ENCODE assay signal across 1 mouse cellular context in the genomic region with DNA sequence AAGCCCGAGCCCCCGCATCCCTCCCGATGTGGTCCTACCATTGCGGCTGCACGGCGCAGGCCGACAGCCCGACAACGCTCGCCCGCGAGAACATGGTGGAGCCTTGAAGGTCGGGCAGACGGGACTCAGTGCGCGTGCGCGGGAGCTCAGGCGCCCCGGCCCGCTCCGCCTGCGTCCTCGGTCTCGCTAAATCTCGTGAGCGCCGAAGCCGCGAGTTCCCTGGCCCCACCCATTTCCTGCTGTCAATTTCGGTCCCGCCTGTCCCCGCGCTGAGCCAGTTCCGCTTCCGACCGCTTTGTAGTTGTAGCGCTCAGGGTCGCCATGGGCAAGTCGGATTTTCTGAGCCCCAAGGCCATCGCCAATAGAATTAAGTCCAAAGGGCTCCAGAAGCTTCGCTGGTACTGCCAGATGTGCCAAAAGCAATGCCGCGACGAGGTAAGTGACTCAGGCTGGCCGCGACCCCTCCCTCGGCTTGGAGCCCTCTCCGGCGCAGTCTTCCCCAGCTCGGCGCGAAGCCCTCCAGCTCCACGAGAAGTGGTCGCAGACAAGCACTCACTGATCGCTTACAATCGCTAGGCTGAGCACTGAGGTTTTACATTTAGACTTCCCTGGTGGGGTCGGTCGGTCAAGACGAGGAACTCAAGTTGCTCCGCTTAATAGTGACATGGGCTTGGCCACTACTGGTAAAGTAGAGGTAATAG.
A peak's percentile ranks its signal among the peaks of the same experiment; 100 is the strongest.
TF ChIP-seq lines count a peak whose summit lies in the region.

TSS of gene Atp5c1 (minus strand) at position 201 of the 701 bp plus-strand sequence.
TSS of gene Kin (plus strand) at position 284 of the 701 bp plus-strand sequence.

TF ChIP-seq in MEL, 35 proteins besides CTCF, POLR2A, EP300 and RAD21 (continued from another document):
- TF ChIP-seq KAT2A (conservative IDR thresholded peaks at IDR 0.05; ENCODE audit: low read depth, low read length): no peak; the same call in none of the 2 replicates
- TF ChIP-seq JUND (IDR thresholded peaks at IDR 0.05; ENCODE audit: low read depth, low read length): no peak
- peak; percentile 98 for TF ChIP-seq NRF1 (IDR thresholded peaks at IDR 0.05; ENCODE audit: insufficient read depth, low read depth, low read length, poor library complexity, severe bottlenecking)
- TF ChIP-seq GABPA (IDR thresholded peaks at IDR 0.05; ENCODE audit: low read depth, low read length): no peak
- peak; percentile 33; the same call in 1 of the 2 replicates for TF ChIP-seq ETS1 (IDR thresholded peaks at IDR 0.05; ENCODE audit: low read depth, low read length)
- TF ChIP-seq ELF1 (IDR thresholded peaks at IDR 0.05; ENCODE audit: low read depth, low read length): peak; percentile 83
- TF ChIP-seq MEF2A (IDR thresholded peaks at IDR 0.05; ENCODE audit: extremely low read depth, insufficient replicate concordance, low read depth, low read length, poor library complexity, severe bottlenecking): no peak
- peak; percentile 79 for TF ChIP-seq MAX (IDR thresholded peaks at IDR 0.05; ENCODE audit: low read length)
- peak; percentile 71 for TF ChIP-seq MXI1 (IDR thresholded peaks at IDR 0.05; ENCODE audit: low read depth, low read length)
- TF ChIP-seq MYC (IDR thresholded peaks at IDR 0.05; ENCODE audit: low read depth, low read length): peak; percentile 81
- TF ChIP-seq UBTF (IDR thresholded peaks at IDR 0.05; ENCODE audit: borderline replicate concordance, insufficient read depth, low read depth, low read length): no peak
- no peak for TF ChIP-seq BHLHE40 (IDR thresholded peaks at IDR 0.05; ENCODE audit: borderline replicate concordance, low read depth, low read length)
- TF ChIP-seq ZNF384 (IDR thresholded peaks at IDR 0.05; ENCODE audit: low read depth, low read length): no peak
- 0 out of 2 replicates have a peak, but pooled peaks have one; percentile 25 for TF ChIP-seq E2F4 (IDR thresholded peaks at IDR 0.05; ENCODE audit: borderline replicate concordance, low read depth, low read length)
- TF ChIP-seq CHD2 (IDR thresholded peaks at IDR 0.05; ENCODE audit: low read length): peak; percentile 92
- peak; percentile 74; the same call in 1 of the 2 replicates for TF ChIP-seq MAZ (IDR thresholded peaks at IDR 0.05; ENCODE audit: low read depth, low read length)
- TF ChIP-seq RCOR1 (IDR thresholded peaks at IDR 0.05; ENCODE audit: low read depth, low read length): no peak
- TF ChIP-seq USF1 (IDR thresholded peaks at IDR 0.05; ENCODE audit: low read depth, low read length): peak; percentile 33; the same call in 1 of the 2 replicates
- TF ChIP-seq MAFK (IDR thresholded peaks at IDR 0.05; ENCODE audit: borderline replicate concordance, low read depth, low read length): no peak
- peak; percentile 72 for TF ChIP-seq TCF12 (IDR thresholded peaks at IDR 0.05; ENCODE audit: low read depth, low read length)
TF ChIP-seq in MEL: peak in this region for 18.
